Mouse (Mus musculus): ENCODE data around the gene Ttc27.

DNA sequence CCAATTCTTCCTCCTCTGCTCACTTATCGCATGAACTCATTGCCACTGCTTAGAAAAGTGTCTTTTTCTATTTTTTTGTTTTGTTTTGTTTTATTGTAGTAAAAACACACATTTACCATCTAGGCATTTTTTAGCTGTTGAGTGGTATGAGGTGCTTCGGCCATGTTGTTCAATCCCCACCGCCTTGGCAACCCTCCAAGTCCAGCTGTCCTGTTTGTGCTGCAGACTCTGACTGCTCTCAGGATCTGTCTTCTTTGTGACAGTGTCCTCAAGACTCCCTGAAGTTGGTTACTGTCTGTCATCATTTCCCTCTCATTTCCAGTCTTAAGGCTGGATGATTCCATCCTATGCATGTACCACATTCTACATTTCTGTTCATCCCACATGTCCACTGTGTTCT lies 132.7 kb downstream of the Ttc27 start:
- no peak for TF ChIP-seq POLR2A (IDR thresholded peaks at IDR 0.05; ENCODE audit: insufficient read length, low read depth)
- TF ChIP-seq MYOG (IDR thresholded peaks at IDR 0.05; ENCODE audit: control insufficient read depth in 1 of 3, insufficient read depth in 1 of 3, insufficient read length in 2 of 3, low read depth in 2 of 3) = no peak
- no peak for TF ChIP-seq USF1 (IDR thresholded peaks at IDR 0.05; ENCODE audit: low read depth)
- TF ChIP-seq TCF3 (IDR thresholded peaks at IDR 0.05; ENCODE audit: insufficient read length, low read depth) = no peak
- no peak for TF ChIP-seq POLR2AphosphoS2 (IDR thresholded peaks at IDR 0.05; ENCODE audit: insufficient read length, low read depth)
- TF ChIP-seq MAX (IDR thresholded peaks at IDR 0.05; ENCODE audit: low read depth) = no peak
- no peak for TF ChIP-seq E2F4 (IDR thresholded peaks at IDR 0.05; ENCODE audit: insufficient read depth)
- TF ChIP-seq SRF (IDR thresholded peaks at IDR 0.05; ENCODE audit: control insufficient read depth, insufficient read length, low read depth) = no peak
